ENCODE assay signal across 8 mouse cellular contexts in genomic region chr9:61914917-61915300, GRCm38 (mm10). TPM values are rescaled to one million over a fixed set of nuclear protein-coding genes. Genes with fewer than 3 reads are reported as not detected.
DNase-seq lines count a peak whose midpoint lies in the region; ATAC-seq lines count a peak whose summit lies in the region.

No protein-coding gene starts in this region.

- ATAC-seq in kidney, embryonic 15.5 days (replicated peaks; ENCODE audit: low FRiP score): no peak
- ATAC-seq in intestine, embryonic 14.5 days (replicated peaks; ENCODE audit: low FRiP score, low TSS enrichment, low read depth): peak; percentile 9; the same call in 1 of the 2 replicates
- no peak for ATAC-seq in midbrain, embryonic 15.5 days (replicated peaks)

- peak overlapping the region; percentile 98 for H3K27ac ChIP-seq in kidney, embryonic 15.5 days
- peak overlapping the region; percentile 88 for H3K27ac ChIP-seq in brown adipose tissue, adult 24 weeks (replicated peaks; ENCODE audit: low read depth, low read length)
- peak overlapping the region; percentile 95 for H3K27ac ChIP-seq in intestine, embryonic 14.5 days (ENCODE audit: low read depth)
- peak overlapping the region; percentile 95 for H3K27ac ChIP-seq in midbrain, embryonic 15.5 days

- no peaks in the 10 kb centered on the region for H3K27me3 ChIP-seq in kidney, embryonic 15.5 days
- H3K27me3 ChIP-seq in intestine, embryonic 14.5 days (replicated peaks; ENCODE audit: control insufficient read depth, insufficient read depth, low read length): no peaks in the 10 kb centered on the region
- H3K27me3 ChIP-seq in midbrain, embryonic 15.5 days (replicated peaks): no peaks in the 10 kb centered on the region

- peak overlapping the region; percentile 76 for H3K4me2 ChIP-seq in kidney, embryonic 15.5 days
- H3K4me2 ChIP-seq in intestine, embryonic 14.5 days (ENCODE audit: low read length): peak overlapping the region; percentile 95
- peak overlapping the region; percentile 82 for H3K4me2 ChIP-seq in midbrain, embryonic 15.5 days

- 2% methylated on average over 13 of the region's 13 CpGs for WGBS in kidney, embryonic 15.5 days
- 2% methylated on average over 13 of the region's 13 CpGs for WGBS in intestine, embryonic 14.5 days
- WGBS in midbrain, embryonic 15.5 days: 4% methylated on average over 13 of the region's 13 CpGs

- peak overlapping the region; percentile 72 for H3K4me3 ChIP-seq in kidney, embryonic 15.5 days (replicated peaks)
- peak overlapping the region; percentile 64 for H3K4me3 ChIP-seq in brown adipose tissue, adult 24 weeks (ENCODE audit: insufficient read depth, low read depth, low read length)
- H3K4me3 ChIP-seq in intestine, embryonic 14.5 days (ENCODE audit: low read depth, low read length): peak overlapping the region; percentile 100
- peak overlapping the region; percentile 96 for H3K4me3 ChIP-seq in midbrain, embryonic 15.5 days

- H3K4me1 ChIP-seq in kidney, embryonic 15.5 days: peaks cover 26% of the 10 kb centered on the region
- H3K4me1 ChIP-seq in brown adipose tissue, adult 24 weeks (ENCODE audit: control insufficient read depth, insufficient read depth, insufficient read length, low read length): no peaks in the 10 kb centered on the region
- peaks cover 6% of the 10 kb centered on the region; the same call in 1 of the 2 replicates for H3K4me1 ChIP-seq in intestine, embryonic 14.5 days (replicated peaks; ENCODE audit: control insufficient read depth, insufficient read depth, low read length)
- peaks cover 21% of the 10 kb centered on the region for H3K4me1 ChIP-seq in midbrain, embryonic 15.5 days

- no peak for DNase-seq in kidney, adult 9 months
- no peak for DNase-seq in intestine, embryonic 14.5 days (ENCODE audit: low spot score)
- no peak for DNase-seq in Muller cell, postnatal 12 days (ENCODE audit: inconsistent ontology term)
- DNase-seq in kidney, adult 11 months: no peak
- DNase-seq in gastrocnemius, postnatal 14 days: no peak

- H3K36me3 ChIP-seq in kidney, embryonic 15.5 days: peaks cover 64% of the 10 kb centered on the region
- peaks cover 62% of the 10 kb centered on the region for H3K36me3 ChIP-seq in intestine, embryonic 14.5 days (ENCODE audit: control insufficient read depth, insufficient read depth, low read length)
- peaks cover 12% of the 10 kb centered on the region for H3K36me3 ChIP-seq in midbrain, embryonic 15.5 days (replicated peaks)

- H3K9me3 ChIP-seq in kidney, embryonic 15.5 days (replicated peaks): no peaks in the 10 kb centered on the region
- H3K9me3 ChIP-seq in intestine, embryonic 14.5 days (ENCODE audit: control insufficient read depth, low read length): no peaks in the 10 kb centered on the region
- H3K9me3 ChIP-seq in midbrain, embryonic 15.5 days: no peaks in the 10 kb centered on the region

- H3K9ac ChIP-seq in kidney, embryonic 15.5 days: peak overlapping the region; percentile 58
- H3K9ac ChIP-seq in intestine, embryonic 14.5 days (ENCODE audit: low read length): peak overlapping the region; percentile 59
- peak overlapping the region; percentile 66 for H3K9ac ChIP-seq in midbrain, embryonic 15.5 days

- intact Hi-C loops in gastrocnemius, postnatal 14 days (cut with DNase I; ENCODE audit: low total_unique reads): no loop called here

RNA-seq across cellular contexts. Expression of gene Rplp1, which starts 0.6 kb away (rescaled TPM):
- 1,379 and 1,393 TPM in 2 replicates for polyA plus RNA-seq in kidney, embryonic 15.5 days (2015; fragmentation: Nextera tagmentation; extraction: Ambion mirVana)
- 1,277 and 1,448 TPM in 2 replicates for polyA plus RNA-seq in brown adipose tissue, adult 24 weeks (2012; ENCODE audit: insufficient read depth, insufficient read length, missing spikeins)
- polyA plus RNA-seq in intestine, embryonic 14.5 days (2014; fragmentation: Nextera tagmentation; extraction: Ambion mirVana): 1,834 and 1,981 TPM in 2 replicates
- 856 and 860 TPM in 2 replicates for polyA plus RNA-seq in midbrain, embryonic 15.5 days (2015; fragmentation: Nextera tagmentation; extraction: Ambion mirVana)
- total RNA-seq in gastrocnemius, postnatal 14 days (2021): 1,000 to 10,000 TPM; 1,466 to 1,621 TPM

RNA-seq across cellular contexts. Expression of gene Kif23, which starts 31.7 kb away (rescaled TPM):
- 123 and 127 TPM in 2 replicates for polyA plus RNA-seq in kidney, embryonic 15.5 days (2015; fragmentation: Nextera tagmentation; extraction: Ambion mirVana)
- polyA plus RNA-seq in brown adipose tissue, adult 24 weeks (2012; ENCODE audit: insufficient read depth, insufficient read length, missing spikeins): 1.1 and 1.6 TPM in 2 replicates
- polyA plus RNA-seq in intestine, embryonic 14.5 days (2014; fragmentation: Nextera tagmentation; extraction: Ambion mirVana): 115 and 121 TPM in 2 replicates
- 16.2 and 16.9 TPM in 2 replicates for polyA plus RNA-seq in midbrain, embryonic 15.5 days (2015; fragmentation: Nextera tagmentation; extraction: Ambion mirVana)
- 1 to 10 TPM; 7.4 to 8.7 TPM for total RNA-seq in gastrocnemius, postnatal 14 days (2021)
